Mouse (Mus musculus): ENCODE data around the gene Crcp. TPM values are rescaled to one million over a fixed set of nuclear protein-coding genes. Genes with fewer than 3 reads are reported as not detected.
A peak's percentile ranks its signal among the peaks of the same experiment; 100 is the strongest.
"Not testable (repeated sequence)": the region's sequence is repeated elsewhere in the genome, so short reads cannot be mapped to it uniquely, and the experiment has no call there.

Crcp gene
- polyA plus RNA-seq, 1 experiment from 2014 or later: 36.8 TPM

DNA sequence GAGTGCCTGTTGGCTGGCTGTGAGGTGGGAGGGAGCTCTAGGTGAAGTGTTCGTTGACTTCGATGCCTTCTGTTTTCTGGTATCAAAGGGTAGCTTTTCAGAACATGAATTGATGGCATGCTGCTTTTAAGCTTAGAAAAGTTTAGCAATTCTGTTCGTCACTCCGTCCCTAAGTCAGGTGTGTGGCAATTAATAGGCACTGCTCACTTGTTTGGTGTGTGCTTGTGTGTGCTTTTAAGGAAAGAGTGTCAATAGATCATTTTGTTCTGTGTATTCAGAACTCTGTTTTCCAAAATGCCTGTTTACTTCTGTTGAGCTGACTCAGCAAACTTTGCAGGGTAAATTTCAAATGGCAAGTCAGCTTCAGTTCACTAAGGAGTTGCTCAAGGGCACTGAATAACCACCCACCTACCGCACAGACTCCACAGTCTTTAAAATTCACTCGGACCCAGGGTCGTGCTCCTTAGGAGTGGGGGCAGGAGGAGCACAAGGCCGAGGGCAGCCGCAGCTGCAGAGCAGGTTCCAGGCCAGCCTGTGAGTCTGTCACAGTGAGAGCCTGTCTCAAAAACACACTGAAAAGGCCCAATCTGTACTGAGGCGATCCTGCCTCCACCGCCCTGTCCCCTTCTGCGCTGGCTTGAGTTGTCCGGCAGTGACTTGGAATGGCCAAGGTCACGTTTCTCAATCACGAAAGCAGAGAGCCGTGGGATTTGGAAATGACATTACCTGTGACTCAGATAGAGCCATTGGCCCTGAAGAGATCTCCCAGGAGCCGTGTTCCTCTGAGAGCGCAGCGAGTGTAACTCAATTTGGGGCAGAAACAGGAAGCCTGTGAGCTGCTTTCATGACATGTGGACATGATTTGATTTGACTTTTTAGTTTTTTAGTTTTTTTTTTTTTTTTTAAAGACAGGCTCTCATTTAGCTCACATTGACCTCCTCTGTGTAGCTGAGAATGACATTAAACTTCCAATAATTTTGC lies 2.6 kb downstream of the Crcp start:
- ATAC-seq (replicated peaks; ENCODE audit: low FRiP score, low read depth) (no peak), DNase-seq (ENCODE audit: low spot score) (no peak)
- Histone ChIP-seq H3K27ac (no peak overlapping the region), H3K9ac (ENCODE audit: low read depth, low read length) (no peak overlapping the region), H3K4me3 (replicated peaks; ENCODE audit: low read depth, low read length) (no peak overlapping the region), H3K27me3 (ENCODE audit: insufficient read depth, low read length) (no peaks in the 10 kb centered on the region), H3K4me2 (ENCODE audit: low read length) (no peak overlapping the region), H3K4me1 (replicated peaks; ENCODE audit: insufficient read depth, low read length) (no peaks in the 10 kb centered on the region), H3K9me3 (replicated peaks; ENCODE audit: low read length) (no peaks in the 10 kb centered on the region), H3K36me3 (ENCODE audit: insufficient read depth, low read length) (peaks cover 3% of the 10 kb centered on the region; the same call in 1 of the 2 replicates)
- TF ChIP-seq CTCF (IDR thresholded peaks at IDR 0.05; ENCODE audit: low read depth): no peak
- WGBS: 93% methylated on average over 19 of the region's 19 CpGs

DNA sequence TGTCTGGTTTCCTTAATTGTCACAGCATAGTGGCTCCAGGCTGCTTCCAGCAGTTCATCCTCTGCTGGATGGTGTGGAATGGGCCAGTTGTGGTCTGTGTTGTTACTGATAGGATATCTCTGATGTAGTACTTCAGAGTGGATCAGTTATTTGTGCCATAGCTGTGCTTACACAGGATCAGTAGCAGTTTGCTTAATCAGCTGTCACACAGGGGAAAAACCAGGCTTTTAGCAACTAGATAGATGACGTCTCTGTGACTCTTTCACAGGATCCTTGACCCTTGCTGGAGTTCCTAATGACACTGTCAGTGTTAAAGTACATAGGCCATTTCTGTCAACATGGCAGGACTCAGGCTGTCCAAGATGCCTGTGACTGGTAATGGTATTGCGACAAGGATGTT lies 4.8 kb downstream of the Crcp start:
- DNase-seq (ENCODE audit: low spot score) (no peak), ATAC-seq (replicated peaks; ENCODE audit: low FRiP score, low read depth) (no peak)
- no peaks in the 10 kb centered on the region for H3K4me1 ChIP-seq (replicated peaks; ENCODE audit: insufficient read depth, low read length)
- no peaks in the 10 kb centered on the region for H3K27me3 ChIP-seq (ENCODE audit: insufficient read depth, low read length)
- no peak overlapping the region for H3K9ac ChIP-seq (ENCODE audit: low read depth, low read length)
- no peak overlapping the region for H3K4me2 ChIP-seq (ENCODE audit: low read length)
- H3K9me3 ChIP-seq (replicated peaks; ENCODE audit: low read length): no peaks in the 10 kb centered on the region
- H3K4me3 ChIP-seq (replicated peaks; ENCODE audit: low read depth, low read length): no peak overlapping the region
- TF ChIP-seq CTCF (IDR thresholded peaks at IDR 0.05; ENCODE audit: low read depth): no peak
- H3K27ac ChIP-seq: no peak overlapping the region
- WGBS: 79% methylated on average over 2 of the region's 2 CpGs
- peaks cover 11% of the 10 kb centered on the region; the same call in 1 of the 2 replicates for H3K36me3 ChIP-seq (ENCODE audit: insufficient read depth, low read length)

DNA sequence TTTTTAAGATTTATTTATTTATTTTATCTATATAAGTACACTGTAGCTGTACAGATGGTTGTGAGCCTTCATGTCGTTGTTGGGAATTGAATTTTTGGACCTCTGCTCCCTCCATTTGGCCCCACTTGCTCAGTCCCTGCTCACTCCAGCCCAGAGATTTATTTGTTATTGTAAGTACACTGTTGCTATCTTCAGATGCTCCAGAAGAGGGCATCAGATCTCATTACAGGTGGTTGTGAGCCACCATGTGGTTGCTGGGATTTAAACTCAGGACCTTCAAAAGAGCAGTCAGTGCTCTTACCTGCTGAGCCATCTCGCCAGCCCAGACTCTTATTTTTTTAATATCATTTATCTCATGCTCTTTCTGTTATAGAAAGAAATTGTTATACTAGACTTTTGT lies 7.2 kb downstream of the Crcp start:
- TF ChIP-seq CTCF (IDR thresholded peaks at IDR 0.05; ENCODE audit: low read depth): peak; percentile 61
- not testable (repeated sequence) for H3K4me1 ChIP-seq (replicated peaks; ENCODE audit: insufficient read depth, low read length); DNase-seq (ENCODE audit: low spot score); H3K27ac ChIP-seq; H3K27me3 ChIP-seq (ENCODE audit: insufficient read depth, low read length); ATAC-seq (replicated peaks; ENCODE audit: low FRiP score, low read depth); H3K9ac ChIP-seq (ENCODE audit: low read depth, low read length); H3K4me2 ChIP-seq (ENCODE audit: low read length); H3K9me3 ChIP-seq (replicated peaks; ENCODE audit: low read length); H3K4me3 ChIP-seq (replicated peaks; ENCODE audit: low read depth, low read length)
- H3K36me3 ChIP-seq (ENCODE audit: insufficient read depth, low read length): peaks cover 22% of the 10 kb centered on the region
- WGBS: 83% methylated on average over 2 of the region's 2 CpGs

DNA sequence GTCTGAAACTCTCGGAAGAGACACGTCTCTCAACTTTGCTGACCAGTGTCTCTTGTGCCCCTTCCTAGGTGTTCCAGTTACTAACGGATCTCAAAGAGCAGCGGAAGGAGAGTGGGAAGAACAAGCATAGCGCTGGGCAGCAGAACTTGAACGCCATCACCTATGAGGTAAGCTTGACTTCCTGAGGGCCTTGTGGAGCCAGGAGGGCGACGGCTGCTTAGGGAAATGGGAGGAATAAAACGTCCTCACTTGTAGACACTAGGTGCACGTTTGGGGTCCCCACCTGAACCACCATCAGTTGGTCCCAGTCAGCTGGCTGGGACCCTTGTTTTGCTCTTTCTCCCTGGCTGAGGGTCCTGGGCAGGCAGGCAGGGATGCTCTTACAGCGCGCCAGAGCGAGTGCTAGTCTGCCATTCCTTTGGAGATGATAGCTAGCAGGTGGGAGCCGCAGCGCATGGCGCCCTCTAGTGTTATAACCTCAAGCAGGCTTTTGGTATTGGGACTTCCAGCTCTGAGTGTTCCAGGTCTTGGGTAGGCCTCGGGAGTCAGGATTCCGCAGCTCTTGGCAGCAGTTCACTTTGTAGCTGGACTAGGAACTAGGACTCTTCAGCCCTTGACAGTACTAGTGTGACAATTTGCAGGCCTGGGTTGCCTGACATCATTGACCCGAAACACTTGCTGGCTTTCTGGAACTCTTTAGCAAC lies 8.8 kb downstream of the Crcp start:
- H3K27ac ChIP-seq: no peak overlapping the region
- 65% methylated on average over 19 of the region's 19 CpGs for WGBS
- no peak overlapping the region for H3K4me2 ChIP-seq (ENCODE audit: low read length)
- no peak overlapping the region for H3K9ac ChIP-seq (ENCODE audit: low read depth, low read length)
- no peaks in the 10 kb centered on the region for H3K9me3 ChIP-seq (replicated peaks; ENCODE audit: low read length)
- H3K4me3 ChIP-seq (replicated peaks; ENCODE audit: low read depth, low read length): no peak overlapping the region
- peak; percentile 76 for TF ChIP-seq CTCF (IDR thresholded peaks at IDR 0.05; ENCODE audit: low read depth)
- H3K36me3 ChIP-seq (ENCODE audit: insufficient read depth, low read length): peaks cover 32% of the 10 kb centered on the region
- peak; percentile 79 for DNase-seq (ENCODE audit: low spot score)
- H3K4me1 ChIP-seq (replicated peaks; ENCODE audit: insufficient read depth, low read length): no peaks in the 10 kb centered on the region
- no peak for ATAC-seq (replicated peaks; ENCODE audit: low FRiP score, low read depth)
- H3K27me3 ChIP-seq (ENCODE audit: insufficient read depth, low read length): no peaks in the 10 kb centered on the region

DNA sequence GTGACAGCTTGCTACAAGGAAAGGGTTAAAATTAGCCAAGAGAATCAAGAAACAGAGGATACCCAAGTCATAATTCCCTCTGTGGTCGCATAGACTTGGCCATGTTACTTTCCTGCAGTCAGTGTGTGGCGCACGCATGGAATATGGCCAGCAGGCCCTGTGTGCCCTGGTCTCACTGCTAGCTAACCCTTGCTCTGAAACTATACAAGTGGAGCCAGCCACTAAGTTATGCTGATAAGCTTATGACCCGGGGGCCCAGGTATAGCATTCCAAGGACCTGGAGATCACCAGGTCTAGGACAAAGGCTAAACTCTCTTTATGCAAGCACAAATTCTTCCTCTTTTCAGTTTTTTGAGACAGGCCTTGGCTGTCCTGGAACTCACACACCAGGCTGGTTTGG lies 11.7 kb downstream of the Crcp start:
- Histone ChIP-seq H3K9ac (ENCODE audit: low read depth, low read length) (no peak overlapping the region), H3K36me3 (ENCODE audit: insufficient read depth, low read length) (peaks cover 34% of the 10 kb centered on the region), H3K27ac (no peak overlapping the region), H3K4me1 (replicated peaks; ENCODE audit: insufficient read depth, low read length) (no peaks in the 10 kb centered on the region), H3K9me3 (replicated peaks; ENCODE audit: low read length) (no peaks in the 10 kb centered on the region), H3K4me3 (replicated peaks; ENCODE audit: low read depth, low read length) (no peak overlapping the region), H3K27me3 (ENCODE audit: insufficient read depth, low read length) (no peaks in the 10 kb centered on the region), H3K4me2 (ENCODE audit: low read length) (no peak overlapping the region)
- DNase-seq (ENCODE audit: low spot score): no peak
- WGBS: 91% methylated on average over 4 of the region's 4 CpGs
- no peak for TF ChIP-seq CTCF (IDR thresholded peaks at IDR 0.05; ENCODE audit: low read depth)
- no peak for ATAC-seq (replicated peaks; ENCODE audit: low FRiP score, low read depth)

DNA sequence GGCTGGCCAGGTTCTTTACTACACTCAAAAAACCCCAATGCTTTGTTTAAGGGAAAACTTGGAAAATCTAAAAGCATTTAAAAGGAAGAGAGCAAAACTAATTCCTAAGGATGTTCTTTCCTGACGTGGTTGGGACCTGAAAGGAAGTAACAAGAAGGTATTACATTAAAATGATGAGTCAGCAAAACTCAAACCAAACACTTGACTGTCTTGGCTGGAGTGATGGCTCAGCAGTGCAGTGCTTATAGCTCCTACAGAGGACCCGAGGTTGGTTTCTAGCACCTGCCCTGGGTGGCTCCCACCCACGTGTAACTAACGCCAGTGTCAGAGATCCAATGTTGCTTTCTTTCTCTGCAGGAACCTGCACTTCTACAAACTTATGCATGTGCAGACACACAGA lies 12.2 kb downstream of the Crcp start:
- H3K4me2 ChIP-seq (ENCODE audit: low read length): no peak overlapping the region
- 81% methylated on average over 4 of the region's 4 CpGs for WGBS
- ATAC-seq (replicated peaks; ENCODE audit: low FRiP score, low read depth) (no peak), DNase-seq (ENCODE audit: low spot score) (no peak)
- H3K9ac ChIP-seq (ENCODE audit: low read depth, low read length): no peak overlapping the region
- H3K36me3 ChIP-seq (ENCODE audit: insufficient read depth, low read length): peaks cover 35% of the 10 kb centered on the region
- no peak for TF ChIP-seq CTCF (IDR thresholded peaks at IDR 0.05; ENCODE audit: low read depth)
- H3K9me3 ChIP-seq (replicated peaks; ENCODE audit: low read length): no peaks in the 10 kb centered on the region
- H3K27ac ChIP-seq: no peak overlapping the region
- no peaks in the 10 kb centered on the region for H3K27me3 ChIP-seq (ENCODE audit: insufficient read depth, low read length)
- H3K4me1 ChIP-seq (replicated peaks; ENCODE audit: insufficient read depth, low read length): no peaks in the 10 kb centered on the region
- H3K4me3 ChIP-seq (replicated peaks; ENCODE audit: low read depth, low read length): no peak overlapping the region

Data from kidney, postnatal 0 days (tissue).